Mouse (Mus musculus): Measurements from ENCODE around the gene Gpr157. TPM values are rescaled to one million over a fixed set of nuclear protein-coding genes. Genes with fewer than 3 reads are reported as not detected.
A peak's percentile ranks its signal among the peaks of the same experiment; 100 is the strongest.

Gpr157 gene
- polyA plus RNA-seq, 1 experiment from 2014 or later: 0.32 TPM

DNA sequence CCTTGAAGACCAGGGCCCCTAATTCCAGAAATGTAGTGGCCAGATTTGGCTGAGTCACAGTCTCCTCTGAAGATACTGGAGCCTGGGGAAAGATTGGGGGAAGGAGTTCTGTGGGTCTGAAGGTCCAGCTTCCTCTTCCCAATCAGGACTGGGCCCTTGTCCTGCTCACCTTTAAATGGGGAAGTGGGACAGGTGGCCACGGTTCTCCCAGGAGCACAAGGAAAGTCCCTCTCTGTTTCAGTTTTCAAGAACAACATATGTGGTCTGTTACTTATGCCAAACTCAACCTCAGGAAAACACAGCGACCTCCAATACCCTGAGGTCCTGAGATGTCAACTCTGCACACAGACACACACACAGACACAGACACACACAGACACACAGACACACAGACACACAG lies 8.5 kb upstream of the Gpr157 start:
- 0 out of 2 replicates have a peak, but pooled peaks cover 3% of the 10 kb centered on the region for H3K27me3 ChIP-seq (ENCODE audit: poor library complexity, severe bottlenecking)
- WGBS: 79% methylated on average over 2 of the region's 2 CpGs
- no peaks in the 10 kb centered on the region for H3K36me3 ChIP-seq (replicated peaks)
- no peak for DNase-seq (ENCODE audit: extremely low spot score, low spot score)
- peaks cover 6% of the 10 kb centered on the region; the same call in 1 of the 2 replicates for H3K4me1 ChIP-seq
- no peak overlapping the region for H3K27ac ChIP-seq
- no peaks in the 10 kb centered on the region for H3K9me3 ChIP-seq
- no peak overlapping the region for H3K4me3 ChIP-seq

DNA sequence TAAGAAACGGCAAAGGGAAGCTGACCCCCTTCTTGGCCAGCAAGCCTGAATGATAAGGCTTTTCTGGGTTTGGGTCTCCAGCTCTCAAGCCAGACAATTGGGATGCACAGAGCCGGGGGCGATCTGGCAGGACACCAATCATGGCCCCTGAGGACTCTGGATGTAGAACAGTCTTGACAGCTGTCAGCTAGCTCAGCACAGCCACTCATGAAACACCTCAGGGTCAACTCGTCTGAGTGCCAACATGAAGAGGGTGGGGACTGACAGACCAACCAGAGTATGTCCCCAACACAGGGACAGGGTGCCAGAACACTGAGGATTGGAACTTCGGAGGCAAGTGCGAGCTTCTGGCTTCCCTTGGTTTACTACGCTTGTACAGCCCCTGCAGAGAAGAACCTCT lies 7.9 kb upstream of the Gpr157 start:
- Histone ChIP-seq H3K27ac (no peak overlapping the region), H3K36me3 (replicated peaks) (no peaks in the 10 kb centered on the region), H3K4me3 (no peak overlapping the region), H3K4me1 (peaks cover 6% of the 10 kb centered on the region; the same call in 1 of the 2 replicates), H3K27me3 (ENCODE audit: poor library complexity, severe bottlenecking) (0 out of 2 replicates have a peak, but pooled peaks cover 3% of the 10 kb centered on the region), H3K9me3 (no peaks in the 10 kb centered on the region; the same call in 1 of the 2 replicates)
- no peak for DNase-seq (ENCODE audit: extremely low spot score, low spot score)
- WGBS: 82% methylated on average over 7 of the region's 7 CpGs

DNA sequence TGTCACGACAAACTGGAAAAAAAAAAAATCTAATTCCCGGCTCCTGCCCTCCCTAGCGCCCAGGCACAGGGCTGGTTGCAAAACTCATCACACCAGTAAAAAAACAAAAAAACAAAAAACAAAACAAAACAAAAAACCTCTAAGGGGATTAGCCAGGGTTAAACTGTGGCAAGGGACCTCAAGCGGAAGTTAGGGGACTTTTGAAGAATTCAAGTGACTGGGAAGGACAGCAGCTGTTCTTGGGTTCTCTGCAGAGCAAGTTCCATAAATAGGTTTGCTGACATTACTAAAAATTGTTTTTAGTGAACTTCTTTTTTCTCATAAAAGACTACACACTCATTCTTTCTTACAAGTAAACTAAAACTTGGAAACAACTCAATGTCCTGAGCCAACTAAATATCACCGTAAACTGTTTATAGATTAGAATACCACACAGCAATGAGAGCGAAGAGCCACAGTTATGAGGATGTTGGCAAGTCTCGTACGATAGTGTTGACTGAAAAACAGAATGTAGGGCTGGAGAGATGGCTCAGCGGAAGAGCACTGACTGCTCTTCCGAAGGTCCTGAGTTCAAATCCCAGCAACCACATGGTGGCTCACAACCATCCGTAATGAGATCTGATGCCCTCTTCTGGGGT lies 6.7 kb upstream of the Gpr157 start:
- Histone ChIP-seq H3K36me3 (replicated peaks) (no peaks in the 10 kb centered on the region), H3K4me1 (peaks cover 6% of the 10 kb centered on the region; the same call in 1 of the 2 replicates), H3K27me3 (ENCODE audit: poor library complexity, severe bottlenecking) (0 out of 2 replicates have a peak, but pooled peaks cover 3% of the 10 kb centered on the region), H3K27ac (no peak overlapping the region), H3K9me3 (no peaks in the 10 kb centered on the region; the same call in 1 of the 2 replicates), H3K4me3 (no peak overlapping the region)
- DNase-seq (ENCODE audit: extremely low spot score, low spot score): no peak
- WGBS: 90% methylated on average over 11 of the region's 11 CpGs

- 82% methylated on average over 4 of the region's 4 CpGs for WGBS
- H3K27me3 ChIP-seq (ENCODE audit: poor library complexity, severe bottlenecking): peaks cover 40% of the 10 kb centered on the region
- no peak overlapping the region for H3K27ac ChIP-seq
- H3K4me3 ChIP-seq: no peak overlapping the region
- H3K36me3 ChIP-seq (replicated peaks): no peaks in the 10 kb centered on the region
- H3K9me3 ChIP-seq: no peaks in the 10 kb centered on the region; the same call in 1 of the 2 replicates
- no peak for DNase-seq (ENCODE audit: extremely low spot score, low spot score)
- peaks cover 21% of the 10 kb centered on the region for H3K4me1 ChIP-seq
Observed at GRCm38 (mm10) chr4:150085366-150085765, 1.8 kb upstream of the Gpr157 start.

- peaks cover 54% of the 10 kb centered on the region for H3K27me3 ChIP-seq (ENCODE audit: poor library complexity, severe bottlenecking)
- H3K4me1 ChIP-seq: peaks cover 21% of the 10 kb centered on the region
- DNase-seq (ENCODE audit: extremely low spot score, low spot score): no peak
- peak overlapping the region; percentile 58 for H3K27ac ChIP-seq
- peak overlapping the region; percentile 66 for H3K4me3 ChIP-seq
- WGBS: 4% methylated on average over 7 of the region's 7 CpGs
- H3K9me3 ChIP-seq: no peaks in the 10 kb centered on the region; the same call in 1 of the 2 replicates
- H3K36me3 ChIP-seq (replicated peaks): no peaks in the 10 kb centered on the region
Observed at GRCm38 (mm10) chr4:150086841-150087160, 364 bp upstream of the Gpr157 start.

DNA sequence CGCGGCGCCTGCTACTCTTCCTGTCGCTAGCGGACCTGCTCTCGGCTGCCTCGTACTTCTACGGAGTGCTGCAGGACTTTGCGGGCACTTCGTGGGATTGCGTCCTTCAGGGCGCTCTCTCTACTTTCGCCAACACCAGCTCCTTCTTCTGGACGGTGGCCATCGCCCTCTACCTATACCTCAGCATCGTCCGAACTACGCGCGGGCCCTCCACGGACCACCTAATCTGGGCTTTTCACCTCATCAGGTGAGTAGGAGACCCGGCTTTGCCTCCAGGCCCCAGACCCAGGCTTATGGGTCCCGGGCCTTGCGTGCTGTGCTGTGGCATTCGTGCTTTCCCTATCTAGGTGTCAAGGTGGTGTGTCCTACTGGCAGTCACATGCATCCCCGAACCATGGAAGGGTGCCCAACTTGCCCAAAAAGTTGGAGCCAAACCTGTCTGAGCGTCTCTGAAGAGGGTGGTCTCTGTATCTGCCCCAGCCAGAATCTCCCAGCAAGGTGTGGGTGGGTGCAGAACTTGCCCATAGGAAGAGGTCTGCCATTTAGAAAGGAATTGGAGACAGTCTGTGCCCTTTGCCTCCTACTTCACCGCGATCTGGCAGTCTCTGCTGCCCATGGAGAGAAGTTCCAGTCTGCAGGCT lies 845 bp downstream of the Gpr157 start:
- Histone ChIP-seq H3K4me1 (peaks cover 21% of the 10 kb centered on the region), H3K4me3 (peak overlapping the region; percentile 66), H3K36me3 (replicated peaks) (no peaks in the 10 kb centered on the region), H3K27me3 (ENCODE audit: poor library complexity, severe bottlenecking) (peaks cover 66% of the 10 kb centered on the region), H3K9me3 (no peaks in the 10 kb centered on the region; the same call in 1 of the 2 replicates), H3K27ac (peak overlapping the region; percentile 58)
- 16% methylated on average over 29 of the region's 29 CpGs for WGBS
- no peak for DNase-seq (ENCODE audit: extremely low spot score, low spot score)

DNA sequence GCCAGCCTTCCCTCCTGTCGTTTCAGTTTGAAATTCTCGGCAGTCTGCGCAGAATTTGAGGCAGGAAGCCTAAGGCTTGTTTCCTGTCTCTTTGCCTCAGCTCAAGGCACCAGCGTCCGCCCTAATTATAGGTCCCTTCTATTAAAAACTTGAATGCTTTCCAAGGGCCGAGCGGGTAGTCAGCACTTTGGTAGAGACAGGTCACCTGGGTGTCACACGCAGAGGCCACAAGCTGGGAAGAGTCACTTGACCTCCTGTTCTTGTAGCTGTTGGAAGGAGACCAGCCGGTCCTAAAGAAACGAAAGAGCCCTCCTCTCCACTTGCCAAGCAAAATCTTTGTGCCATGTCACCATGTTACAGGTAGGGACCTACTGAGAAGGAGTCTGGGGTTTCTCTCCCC lies 2.0 kb downstream of the Gpr157 start:
- WGBS: 79% methylated on average over 10 of the region's 10 CpGs
- Histone ChIP-seq H3K36me3 (replicated peaks) (no peaks in the 10 kb centered on the region), H3K4me1 (peaks cover 30% of the 10 kb centered on the region), H3K27me3 (ENCODE audit: poor library complexity, severe bottlenecking) (peaks cover 77% of the 10 kb centered on the region), H3K9me3 (no peaks in the 10 kb centered on the region; the same call in 1 of the 2 replicates), H3K4me3 (no peak overlapping the region), H3K27ac (no peak overlapping the region)
- no peak for DNase-seq (ENCODE audit: extremely low spot score, low spot score)

- peak; percentile 33 for DNase-seq (ENCODE audit: extremely low spot score, low spot score)
- 82% methylated on average over 18 of the region's 18 CpGs for WGBS
- Histone ChIP-seq H3K4me3 (no peak overlapping the region), H3K4me1 (peaks cover 34% of the 10 kb centered on the region), H3K27me3 (ENCODE audit: poor library complexity, severe bottlenecking) (peaks cover 99% of the 10 kb centered on the region), H3K27ac (no peak overlapping the region), H3K36me3 (replicated peaks) (no peaks in the 10 kb centered on the region), H3K9me3 (no peaks in the 10 kb centered on the region)
Observed at GRCm38 (mm10) chr4:150091887-150092582, 4.9 kb downstream of the Gpr157 start.

GRCm38 (mm10) chr4:150092583-150092902 lies 5.4 kb downstream of the Gpr157 start:
- H3K9me3 ChIP-seq: no peaks in the 10 kb centered on the region
- H3K4me3 ChIP-seq: no peak overlapping the region
- WGBS: 54% methylated on average over 3 of the region's 3 CpGs
- no peaks in the 10 kb centered on the region for H3K36me3 ChIP-seq (replicated peaks)
- DNase-seq (ENCODE audit: extremely low spot score, low spot score): no peak
- H3K27ac ChIP-seq: no peak overlapping the region
- peaks cover 100% of the 10 kb centered on the region for H3K27me3 ChIP-seq (ENCODE audit: poor library complexity, severe bottlenecking)
- H3K4me1 ChIP-seq: peaks cover 29% of the 10 kb centered on the region

DNA sequence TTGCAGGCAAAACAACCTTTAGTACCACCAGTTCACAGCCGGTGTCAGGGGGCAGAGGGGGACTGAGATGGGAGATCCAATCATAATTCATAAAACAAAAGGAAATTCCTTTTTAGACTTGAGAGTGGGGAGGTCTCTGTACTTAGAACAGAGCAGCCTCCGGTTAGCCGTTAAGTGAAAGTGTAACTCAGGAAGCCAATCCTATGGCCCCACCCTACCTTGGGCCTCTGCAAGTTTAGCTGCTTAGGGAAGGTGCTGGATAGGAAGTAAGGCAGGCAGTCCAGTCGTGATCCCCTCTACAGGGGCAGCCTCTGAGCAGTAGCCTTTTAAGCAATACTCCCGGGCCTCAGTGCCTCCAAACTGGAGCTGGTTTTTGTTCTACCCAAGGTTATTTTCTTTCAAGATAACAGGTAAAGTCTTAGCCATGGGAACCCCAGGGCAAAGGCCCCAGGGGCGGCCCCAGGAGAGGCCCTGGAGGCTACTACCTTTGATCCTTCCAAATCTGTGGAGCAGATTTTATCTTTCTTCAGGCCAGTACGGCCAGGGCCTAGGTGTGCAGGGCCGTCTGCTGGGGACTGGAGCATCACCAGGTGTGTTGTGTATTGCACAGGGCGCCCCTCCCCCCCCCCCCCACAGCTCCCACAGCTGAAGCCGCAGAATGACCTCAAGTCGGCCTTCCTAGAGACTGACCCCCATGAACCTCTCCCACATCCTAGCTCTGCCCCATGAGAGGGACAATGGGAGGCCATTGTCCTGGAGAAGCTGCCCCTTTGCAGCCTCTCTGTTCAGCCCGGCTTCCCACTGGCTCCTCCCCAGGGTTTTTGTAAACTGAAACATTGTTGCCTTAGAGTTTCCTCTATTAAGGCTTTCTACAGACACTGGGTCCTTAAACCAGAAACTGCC lies 6.6 kb downstream of the Gpr157 start:
- peak overlapping the region; percentile 62 for H3K27ac ChIP-seq
- no peak for DNase-seq (ENCODE audit: extremely low spot score, low spot score)
- no peaks in the 10 kb centered on the region for H3K36me3 ChIP-seq (replicated peaks)
- H3K9me3 ChIP-seq: no peaks in the 10 kb centered on the region
- WGBS: 19% methylated on average over 12 of the region's 12 CpGs
- H3K4me3 ChIP-seq: no peak overlapping the region
- H3K27me3 ChIP-seq (ENCODE audit: poor library complexity, severe bottlenecking): peaks cover 100% of the 10 kb centered on the region
- peaks cover 21% of the 10 kb centered on the region for H3K4me1 ChIP-seq

GRCm38 (mm10) chr4:150094463-150094789 lies 7.3 kb downstream of the Gpr157 start:
- peaks cover 21% of the 10 kb centered on the region for H3K4me1 ChIP-seq
- DNase-seq (ENCODE audit: extremely low spot score, low spot score): no peak
- no peaks in the 10 kb centered on the region for H3K36me3 ChIP-seq (replicated peaks)
- H3K27me3 ChIP-seq (ENCODE audit: poor library complexity, severe bottlenecking): peaks cover 99% of the 10 kb centered on the region
- H3K9me3 ChIP-seq: no peaks in the 10 kb centered on the region
- 13% methylated on average over 5 of the region's 5 CpGs for WGBS
- H3K27ac ChIP-seq: peak overlapping the region; percentile 62
- H3K4me3 ChIP-seq: no peak overlapping the region

GRCm38 (mm10) chr4:150096309-150096708 lies 9.1 kb downstream of the Gpr157 start:
- H3K27ac ChIP-seq: no peak overlapping the region
- no peaks in the 10 kb centered on the region for H3K36me3 ChIP-seq (replicated peaks)
- WGBS: 82% methylated on average over 7 of the region's 7 CpGs
- peaks cover 99% of the 10 kb centered on the region for H3K27me3 ChIP-seq (ENCODE audit: poor library complexity, severe bottlenecking)
- H3K9me3 ChIP-seq: no peaks in the 10 kb centered on the region
- no peak for DNase-seq (ENCODE audit: extremely low spot score, low spot score)
- no peak overlapping the region for H3K4me3 ChIP-seq
- H3K4me1 ChIP-seq: peaks cover 21% of the 10 kb centered on the region

Data from forebrain, embryonic 10.5 days (tissue).